Mouse (Mus musculus) urinary bladder, adult 18-20 months (tissue): ENCODE results near the gene Ireb2.

Experiments used
- DNase-seq, 2 experiments: peaks; one replicate each; pipeline ENCODE4 v3.0.0; 2022; ENCODE audit warnings: low spot score in 2 of 2, mixed read lengths in 2 of 2

Ireb2 gene

GRCm38 (mm10) chr9:54897097-54897496 lies 33.5 kb downstream of the Ireb2 start:
- no peak for DNase-seq

- DNase-seq: peak in 1 of 2 experiments; percentile 8
Observed at GRCm38 (mm10) chr9:54909446-54909845, 45.9 kb downstream of the Ireb2 start.

GRCm38 (mm10) chr9:54915576-54915975 lies 52.0 kb downstream of the Ireb2 start:
- no peak for DNase-seq

DNA sequence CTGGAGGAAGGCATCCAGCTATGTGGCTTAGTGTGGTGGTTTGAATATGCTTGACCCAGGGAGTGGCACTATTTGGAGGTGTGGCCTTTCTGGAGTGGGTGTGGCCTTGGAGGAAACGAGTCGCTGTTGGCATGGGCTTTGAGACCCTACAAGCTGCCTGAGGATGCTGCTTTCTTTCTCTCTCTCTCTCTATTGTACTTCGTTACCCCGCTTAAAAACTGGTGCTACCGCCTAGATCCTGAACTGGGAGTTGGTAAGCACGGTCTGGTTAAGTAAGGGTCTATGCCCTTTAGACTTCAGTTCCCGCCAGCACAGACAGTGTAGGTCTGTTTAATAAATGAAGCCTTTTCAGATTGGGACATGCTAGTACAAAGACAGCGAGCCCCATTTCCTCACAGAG lies 52.8 kb downstream of the Ireb2 start:
- no peak for DNase-seq

GRCm38 (mm10) chr9:54917010-54917677 lies 53.6 kb downstream of the Ireb2 start, which contains the start of gene Hykk:
Gene Hykk, plus strand, starts transcription at chr9:54917283.
- peak; percentile 73 to 77 for DNase-seq

GRCm38 (mm10) chr9:54918191-54918590 lies 54.6 kb downstream of the Ireb2 start:
- DNase-seq: no peak

- DNase-seq: no peak
Observed at GRCm38 (mm10) chr9:54918781-54919180, 55.2 kb downstream of the Ireb2 start.

DNA sequence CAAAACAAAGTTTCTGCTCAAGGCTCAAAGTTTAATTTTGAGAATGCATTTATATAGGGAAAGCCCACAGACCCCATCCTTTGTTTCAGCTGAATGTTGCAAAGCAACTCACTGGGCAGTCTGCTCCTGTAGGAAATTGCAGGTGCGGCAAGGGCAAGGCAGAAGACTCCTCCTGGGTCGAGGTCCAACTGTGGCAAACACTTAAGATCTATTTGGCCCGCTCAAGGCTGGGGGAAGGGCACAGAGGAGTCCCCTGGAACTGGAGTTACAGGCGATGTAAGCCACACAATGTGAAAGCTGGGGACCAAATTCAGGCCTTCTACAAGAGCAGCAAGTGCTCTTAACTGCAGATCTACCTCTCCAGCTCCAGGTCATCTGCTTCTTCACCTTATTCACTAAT lies 56.4 kb downstream of the Ireb2 start:
- no peak for DNase-seq

GRCm38 (mm10) chr9:54930741-54931140 lies 67.2 kb downstream of the Ireb2 start:
- DNase-seq: no peak

DNA sequence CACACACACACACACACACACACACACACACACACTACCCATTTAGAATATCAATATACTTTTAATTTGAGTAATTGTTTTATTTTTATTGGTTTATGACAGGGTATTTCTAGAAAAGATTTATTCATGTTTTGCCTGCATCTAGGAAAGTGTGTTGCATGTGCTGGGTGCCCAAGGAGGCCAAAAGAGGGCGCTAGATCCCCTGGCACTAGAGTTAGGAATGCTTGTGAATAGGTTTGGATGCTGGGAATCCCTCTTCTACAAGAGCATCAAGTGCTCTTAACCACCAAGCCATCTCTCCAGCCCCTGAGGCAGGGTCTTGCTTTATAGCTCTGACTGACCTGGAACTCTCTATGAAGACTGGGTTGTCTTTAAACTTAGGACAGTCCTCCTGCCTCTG lies 68.2 kb downstream of the Ireb2 start:
- DNase-seq: no peak

- no peak for DNase-seq
Observed at GRCm38 (mm10) chr9:54932379-54932778, 68.8 kb downstream of the Ireb2 start.

DNA sequence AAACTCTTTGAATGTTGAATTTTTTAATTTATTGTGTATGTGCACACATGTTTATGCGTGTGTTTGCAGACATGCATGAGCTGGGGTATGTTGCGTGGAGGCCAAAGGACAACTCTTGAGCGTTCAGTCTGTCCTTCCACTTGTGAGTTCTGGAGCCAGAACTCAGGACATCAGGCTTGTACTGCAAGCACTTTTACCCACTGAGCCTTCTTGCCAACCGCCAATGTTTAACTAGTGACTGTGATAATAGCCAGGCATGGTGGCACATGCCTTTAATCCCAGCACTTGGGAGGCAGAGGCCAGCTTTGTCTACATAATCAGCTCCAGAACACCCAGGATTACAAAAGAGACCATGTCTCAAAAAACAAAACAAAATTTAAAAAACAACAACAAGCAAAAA lies 78.5 kb downstream of the Ireb2 start:
- DNase-seq: peak; percentile 9 to 14

GRCm38 (mm10) chr9:54944467-54944866 lies 80.9 kb downstream of the Ireb2 start:
- no peak for DNase-seq

GRCm38 (mm10) chr9:54946256-54946655 lies 82.7 kb downstream of the Ireb2 start:
- no peak for DNase-seq

GRCm38 (mm10) chr9:54949465-54949864 lies 85.9 kb downstream of the Ireb2 start:
- no peak for DNase-seq

DNA sequence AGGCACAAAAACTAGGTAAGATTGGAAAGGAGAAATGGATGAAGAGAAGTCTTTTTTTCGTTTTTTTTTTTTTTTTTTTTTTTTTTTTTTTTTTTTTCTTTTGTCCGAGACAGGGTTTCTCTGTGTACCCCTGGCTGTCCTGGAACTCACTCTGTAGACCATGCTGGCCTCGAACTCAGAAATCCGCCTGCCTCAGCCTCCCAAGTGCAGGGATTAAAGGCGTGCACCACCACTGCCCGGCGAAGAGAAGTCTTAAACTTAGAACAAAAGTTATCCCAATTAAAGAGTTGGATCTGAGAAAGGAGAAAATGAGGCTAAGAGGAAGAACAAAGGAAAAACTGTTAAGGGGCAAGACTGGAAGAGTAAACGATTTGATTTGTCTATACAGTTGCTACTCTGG lies 86.6 kb downstream of the Ireb2 start:
- peak in 1 of 2 experiments; percentile 17 for DNase-seq

DNA sequence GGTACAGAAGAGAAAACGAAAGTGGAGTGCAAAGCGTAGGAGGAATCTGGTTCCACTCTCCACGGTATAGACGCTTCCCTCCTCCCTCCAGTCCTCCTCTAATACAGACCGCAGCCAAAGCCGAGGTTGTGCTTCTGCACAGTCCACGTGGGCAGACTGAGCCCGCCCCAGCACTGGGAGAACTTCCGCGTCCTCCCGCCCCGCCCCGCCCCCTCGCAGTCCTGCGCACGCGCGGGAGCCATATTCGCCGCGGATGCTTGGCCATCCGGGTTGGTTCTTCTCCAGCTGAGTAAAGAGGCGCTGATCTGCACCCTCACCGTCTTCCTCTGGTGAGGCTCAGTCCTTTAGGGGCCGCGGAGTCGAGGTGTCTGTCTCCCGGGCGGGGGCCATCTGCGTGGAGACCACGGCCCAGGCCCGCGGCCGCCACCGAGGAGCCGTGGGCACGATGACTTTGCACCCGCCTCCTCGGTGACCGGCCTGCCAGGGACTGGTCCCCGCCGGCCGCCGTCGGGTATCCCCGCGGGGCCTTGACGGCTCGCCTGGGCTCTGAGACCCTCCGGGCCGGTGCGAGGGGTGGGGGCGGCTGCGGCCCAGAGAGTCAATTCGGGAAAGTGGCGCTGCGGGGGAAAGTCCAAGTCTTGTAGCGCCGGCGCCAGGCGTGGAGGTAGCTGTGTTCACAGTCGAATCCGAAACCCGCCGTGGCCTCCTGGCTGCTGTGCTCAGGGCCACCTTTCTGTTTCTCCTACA lies 87.2 kb downstream of the Ireb2 start, which contains the start of the genes Psma4 and AY074887:
Gene Psma4, plus strand, starts transcription at position 216 of the 747 bp plus-strand sequence.
Gene AY074887, minus strand, starts transcription at position 424 of the 747 bp plus-strand sequence.
- DNase-seq: peak; percentile 84 to 86

DNA sequence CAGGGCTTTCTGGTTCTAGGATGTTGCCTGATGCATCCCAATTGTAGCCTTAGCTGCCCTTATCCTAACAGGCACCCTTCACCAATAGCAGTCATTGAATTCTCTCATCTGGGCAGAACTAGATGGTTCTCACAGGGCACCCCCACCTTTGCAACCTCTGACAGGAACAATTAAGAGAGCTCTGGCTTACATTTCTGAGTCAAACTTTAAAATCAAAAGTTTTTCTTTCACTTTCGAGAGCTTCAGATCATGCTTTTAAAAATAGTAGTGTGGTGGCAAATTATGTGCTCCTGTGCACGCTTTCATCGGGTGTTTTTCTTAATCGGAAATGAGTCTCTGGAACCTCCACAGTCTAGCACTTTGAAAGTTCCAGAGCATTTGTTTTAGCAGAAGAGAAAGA lies 97.5 kb downstream of the Ireb2 start:
- DNase-seq: no peak
